Mouse (Mus musculus): Measurements from ENCODE around the gene Faap20. TPM values are rescaled to one million over a fixed set of nuclear protein-coding genes. Genes with fewer than 3 reads are reported as not detected.
A peak's percentile ranks its signal among the peaks of the same experiment; 100 is the strongest.

Faap20 gene
- polyA plus RNA-seq, 1 experiment: 40.4 TPM

DNA sequence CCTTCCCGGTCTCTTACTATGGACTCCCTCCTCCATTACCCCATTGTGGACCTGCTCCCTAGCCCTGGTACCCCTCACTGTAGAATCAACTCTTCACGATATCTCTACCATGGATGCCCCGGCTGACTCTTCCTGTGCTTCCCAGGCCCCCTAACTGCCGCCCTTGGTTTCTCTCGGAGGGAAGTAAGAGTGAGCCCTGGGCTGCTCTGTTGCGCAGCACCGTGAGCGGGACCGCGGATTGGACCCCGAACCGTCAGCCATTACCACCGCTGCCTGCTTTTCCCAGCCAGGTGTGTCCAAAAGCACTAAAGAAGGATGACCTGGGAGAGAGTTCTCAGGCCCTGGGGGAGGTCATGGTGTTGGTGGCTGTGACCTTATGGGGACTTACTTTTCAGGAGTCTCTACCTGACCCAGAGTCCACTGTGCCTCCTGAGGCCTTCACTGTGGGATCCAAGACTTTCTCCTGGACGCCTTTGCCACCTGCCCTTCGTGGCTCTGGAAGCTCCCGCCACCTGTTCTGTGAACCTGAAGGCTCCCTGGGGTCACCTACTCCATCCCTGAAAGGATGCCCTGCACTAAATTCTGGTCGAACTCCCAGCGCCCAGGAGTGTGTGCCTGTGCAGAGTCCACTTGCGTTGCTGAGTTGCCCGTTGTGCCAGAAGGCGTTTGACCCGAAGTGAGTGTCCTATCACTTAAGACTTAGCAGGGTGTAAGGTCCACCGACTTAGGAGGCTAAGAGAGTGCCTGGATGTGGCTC is 937 bp downstream of the Faap20 start:
- Histone ChIP-seq H3K4me3 (peak overlapping the region; percentile 76), H3ac (ENCODE audit: control insufficient read depth, insufficient read length) (peak overlapping the region; percentile 52), H3K36me3 (ENCODE audit: control insufficient read depth, insufficient read depth) (no peaks in the 10 kb centered on the region), H3K79me2 (ENCODE audit: control insufficient read depth, insufficient read depth) (peaks cover 9% of the 10 kb centered on the region), H3K27me3 (ENCODE audit: control insufficient read depth, insufficient read depth, insufficient read length) (no peaks in the 10 kb centered on the region), H3K4me2 (ENCODE audit: low read depth) (peak overlapping the region; percentile 97)
- TF ChIP-seq USF1 (IDR thresholded peaks at IDR 0.05; ENCODE audit: low read depth) (no peak), REST (IDR thresholded peaks at IDR 0.05; ENCODE audit: insufficient read depth, insufficient read length) (no peak), CEBPB (IDR thresholded peaks at IDR 0.05; ENCODE audit: insufficient read depth, poor library complexity, severe bottlenecking) (no peak), MYOD1 (IDR thresholded peaks at IDR 0.05; ENCODE audit: control insufficient read depth in 1 of 3, insufficient read length in 2 of 3, low read depth in 2 of 3) (no peak), E2F4 (IDR thresholded peaks at IDR 0.05; ENCODE audit: insufficient read depth) (no peak), TCF12 (IDR thresholded peaks at IDR 0.05; ENCODE audit: insufficient read depth, poor library complexity, severe bottlenecking) (no peak), POLR2AphosphoS2 (IDR thresholded peaks at IDR 0.05; ENCODE audit: insufficient read length, low read depth) (no peak), TCF3 (IDR thresholded peaks at IDR 0.05; ENCODE audit: insufficient read length, low read depth) (no peak), MAX (IDR thresholded peaks at IDR 0.05; ENCODE audit: low read depth) (no peak), POLR2A (IDR thresholded peaks at IDR 0.05; ENCODE audit: insufficient read length, low read depth) (no peak), SRF (IDR thresholded peaks at IDR 0.05; ENCODE audit: control insufficient read depth, insufficient read length, low read depth) (no peak)

DNA sequence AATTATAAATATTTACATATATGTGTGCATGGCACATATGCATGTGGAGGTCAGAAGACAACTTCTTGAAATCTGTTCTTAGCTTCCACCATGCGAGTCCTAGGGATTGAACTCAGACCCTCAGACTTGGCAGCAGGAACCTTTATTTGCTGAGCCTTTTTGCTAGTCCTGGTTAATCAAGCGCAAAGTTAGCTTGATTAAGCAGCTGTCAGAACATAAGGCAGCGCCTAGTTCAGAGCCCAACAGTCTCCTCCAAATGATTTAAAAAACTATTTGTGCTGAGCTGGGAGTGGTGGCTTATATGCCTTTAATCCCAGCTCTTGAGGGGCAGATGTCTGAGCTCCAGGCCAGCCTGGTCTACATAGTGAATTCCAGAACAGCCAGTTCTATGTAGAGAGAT is 1.5 kb downstream of the Faap20 start:
- peak overlapping the region; percentile 97 for H3K4me2 ChIP-seq (ENCODE audit: low read depth)
- peak overlapping the region; percentile 76 for H3K4me3 ChIP-seq
- no peak overlapping the region for H3ac ChIP-seq (ENCODE audit: control insufficient read depth, insufficient read length)
- H3K36me3 ChIP-seq (ENCODE audit: control insufficient read depth, insufficient read depth): no peaks in the 10 kb centered on the region
- peaks cover 9% of the 10 kb centered on the region for H3K79me2 ChIP-seq (ENCODE audit: control insufficient read depth, insufficient read depth)
- no peaks in the 10 kb centered on the region for H3K27me3 ChIP-seq (ENCODE audit: control insufficient read depth, insufficient read depth, insufficient read length)
- TF ChIP-seq REST (IDR thresholded peaks at IDR 0.05; ENCODE audit: insufficient read depth, insufficient read length) (no peak), TCF3 (IDR thresholded peaks at IDR 0.05; ENCODE audit: insufficient read length, low read depth) (no peak), E2F4 (IDR thresholded peaks at IDR 0.05; ENCODE audit: insufficient read depth) (no peak), MAX (IDR thresholded peaks at IDR 0.05; ENCODE audit: low read depth) (no peak), POLR2A (IDR thresholded peaks at IDR 0.05; ENCODE audit: insufficient read length, low read depth) (no peak), POLR2AphosphoS2 (IDR thresholded peaks at IDR 0.05; ENCODE audit: insufficient read length, low read depth) (no peak), SRF (IDR thresholded peaks at IDR 0.05; ENCODE audit: control insufficient read depth, insufficient read length, low read depth) (no peak), CEBPB (IDR thresholded peaks at IDR 0.05; ENCODE audit: insufficient read depth, poor library complexity, severe bottlenecking) (no peak), MYOD1 (IDR thresholded peaks at IDR 0.05; ENCODE audit: control insufficient read depth in 1 of 3, insufficient read length in 2 of 3, low read depth in 2 of 3) (no peak), MYOG (IDR thresholded peaks at IDR 0.05; ENCODE audit: control insufficient read depth in 1 of 3, insufficient read depth in 1 of 3, insufficient read length in 2 of 3, low read depth in 2 of 3) (no peak), USF1 (IDR thresholded peaks at IDR 0.05; ENCODE audit: low read depth) (no peak), TCF12 (IDR thresholded peaks at IDR 0.05; ENCODE audit: insufficient read depth, poor library complexity, severe bottlenecking) (no peak)

GRCm38 (mm10) chr4:155252253-155252652 is 2.7 kb downstream of the Faap20 start:
- no peak for TF ChIP-seq MAX (IDR thresholded peaks at IDR 0.05; ENCODE audit: low read depth)
- no peak for TF ChIP-seq MYOG (IDR thresholded peaks at IDR 0.05; ENCODE audit: control insufficient read depth in 1 of 3, insufficient read depth in 1 of 3, insufficient read length in 2 of 3, low read depth in 2 of 3)
- no peak for TF ChIP-seq USF1 (IDR thresholded peaks at IDR 0.05; ENCODE audit: low read depth)
- H3K36me3 ChIP-seq (ENCODE audit: control insufficient read depth, insufficient read depth): no peaks in the 10 kb centered on the region
- no peak overlapping the region for H3K4me3 ChIP-seq
- peaks cover 9% of the 10 kb centered on the region for H3K79me2 ChIP-seq (ENCODE audit: control insufficient read depth, insufficient read depth)
- H3K4me2 ChIP-seq (ENCODE audit: low read depth): no peak overlapping the region
- no peaks in the 10 kb centered on the region for H3K27me3 ChIP-seq (ENCODE audit: control insufficient read depth, insufficient read depth, insufficient read length)
- no peak overlapping the region for H3ac ChIP-seq (ENCODE audit: control insufficient read depth, insufficient read length)

GRCm38 (mm10) chr4:155264521-155265321 is 15.1 kb downstream of the Faap20 start:
- no peaks in the 10 kb centered on the region for H3K27me3 ChIP-seq (ENCODE audit: control insufficient read depth, insufficient read depth, insufficient read length)
- no peaks in the 10 kb centered on the region for H3K36me3 ChIP-seq (ENCODE audit: control insufficient read depth, insufficient read depth)
- H3ac ChIP-seq (ENCODE audit: control insufficient read depth, insufficient read length): no peak overlapping the region
- TF ChIP-seq SRF (IDR thresholded peaks at IDR 0.05; ENCODE audit: control insufficient read depth, insufficient read length, low read depth): no peak
- no peak for TF ChIP-seq TCF12 (IDR thresholded peaks at IDR 0.05; ENCODE audit: insufficient read depth, poor library complexity, severe bottlenecking)
- TF ChIP-seq USF1 (IDR thresholded peaks at IDR 0.05; ENCODE audit: low read depth): no peak
- TF ChIP-seq MYOG (IDR thresholded peaks at IDR 0.05; ENCODE audit: control insufficient read depth in 1 of 3, insufficient read depth in 1 of 3, insufficient read length in 2 of 3, low read depth in 2 of 3): no peak
- no peak for TF ChIP-seq POLR2A (IDR thresholded peaks at IDR 0.05; ENCODE audit: insufficient read length, low read depth)
- TF ChIP-seq MYOD1 (IDR thresholded peaks at IDR 0.05; ENCODE audit: control insufficient read depth in 1 of 3, insufficient read length in 2 of 3, low read depth in 2 of 3): no peak
- TF ChIP-seq TCF3 (IDR thresholded peaks at IDR 0.05; ENCODE audit: insufficient read length, low read depth): no peak
- TF ChIP-seq CEBPB (IDR thresholded peaks at IDR 0.05; ENCODE audit: insufficient read depth, poor library complexity, severe bottlenecking): no peak
- TF ChIP-seq POLR2AphosphoS2 (IDR thresholded peaks at IDR 0.05; ENCODE audit: insufficient read length, low read depth): no peak
- no peak for TF ChIP-seq E2F4 (IDR thresholded peaks at IDR 0.05; ENCODE audit: insufficient read depth)
- no peak for TF ChIP-seq MAX (IDR thresholded peaks at IDR 0.05; ENCODE audit: low read depth)
- TF ChIP-seq REST (IDR thresholded peaks at IDR 0.05; ENCODE audit: insufficient read depth, insufficient read length): no peak
- no peak overlapping the region for H3K4me3 ChIP-seq
- H3K79me2 ChIP-seq (ENCODE audit: control insufficient read depth, insufficient read depth): no peaks in the 10 kb centered on the region
- no peak overlapping the region for H3K4me2 ChIP-seq (ENCODE audit: low read depth)

Measured in myocyte (in vitro differentiated cells).